Mouse (Mus musculus): Measurements from ENCODE around the gene Col10a1. TPM values are rescaled to one million over a fixed set of nuclear protein-coding genes. Genes with fewer than 3 reads are reported as not detected.
"Not testable (repeated sequence)": the region's sequence is repeated elsewhere in the genome, so short reads cannot be mapped to it uniquely, and the experiment has no call there.

The Col10a1 gene
- polyA plus RNA-seq, 1 experiment from 2014 or later, result 0.09 TPM

- H3K27ac ChIP-seq, result no peak overlapping the region
- H3K4me3 ChIP-seq (replicated peaks), result no peak overlapping the region
- no peak overlapping the region for H3K4me2 ChIP-seq
- H3K36me3 ChIP-seq (replicated peaks), result no peaks in the 10 kb centered on the region
- H3K9me3 ChIP-seq, result no peaks in the 10 kb centered on the region
- no peaks in the 10 kb centered on the region for H3K27me3 ChIP-seq
- no peak overlapping the region for H3K9ac ChIP-seq
- 0 out of 2 replicates have a peak, but pooled peaks cover 3% of the 10 kb centered on the region for H3K4me1 ChIP-seq
- no peak for ATAC-seq (ENCODE audit: low FRiP score)
These were observed 42.0 kb downstream of the Col10a1 start for GRCm38 (mm10) chr10:34431783-34432182.

GRCm38 (mm10) chr10:34434191-34434590 is 44.4 kb downstream of the Col10a1 start:
- not testable (repeated sequence) for ATAC-seq (ENCODE audit: low FRiP score); H3K4me2 ChIP-seq; H3K36me3 ChIP-seq (replicated peaks); H3K27me3 ChIP-seq; H3K4me3 ChIP-seq (replicated peaks); H3K9me3 ChIP-seq; H3K27ac ChIP-seq; H3K4me1 ChIP-seq; H3K9ac ChIP-seq
- WGBS, result 96% methylated on average over 6 of the region's 14 CpGs

Other genes starting within 250 kb of the Col10a1 start
- 11.2 and 13.4 TPM in 2 replicates for gene Dse, start 182.3 kb upstream of the Col10a1 start, polyA plus RNA-seq (2016; fragmentation: Nextera tagmentation; extraction: Ambion mirVana)
- 98.6 and 99.9 TPM in 2 replicates for gene Tspyl1, start 107.8 kb upstream of the Col10a1 start, polyA plus RNA-seq (2016; fragmentation: Nextera tagmentation; extraction: Ambion mirVana)
- 99.3 and 103 TPM in 2 replicates for gene Tspyl4, start 92.5 kb upstream of the Col10a1 start, polyA plus RNA-seq (2016; fragmentation: Nextera tagmentation; extraction: Ambion mirVana)
- 4.5 and 6.1 TPM in 2 replicates for gene Nt5dc1, start 28.6 kb downstream of the Col10a1 start, polyA plus RNA-seq (2016; fragmentation: Nextera tagmentation; extraction: Ambion mirVana)
- 2.2 and 3.1 TPM in 2 replicates for gene Frk, start 93.4 kb downstream of the Col10a1 start, polyA plus RNA-seq (2016; fragmentation: Nextera tagmentation; extraction: Ambion mirVana)

Data from forebrain, embryonic 12.5 days (tissue).